Mouse (Mus musculus): ENCODE measurements around the gene Slc35f3.

GRCm38 (mm10) chr8:126267118-126267517 lies 31.2 kb upstream of the Slc35f3 start:
- TF ChIP-seq HCFC1 (IDR thresholded peaks at IDR 0.05; ENCODE audit: borderline replicate concordance, insufficient read depth, low read length) (no peak), ZC3H11A (IDR thresholded peaks at IDR 0.05; ENCODE audit: borderline replicate concordance, low read depth, low read length) (0 out of 2 replicates have a peak, but pooled peaks have one; percentile 54), CHD2 (IDR thresholded peaks at IDR 0.05; ENCODE audit: low read depth, low read length) (no peak)
